Mouse (Mus musculus) lung, adult 2 months (tissue): Measurements from ENCODE around the gene Rasgrp4. TPM values are rescaled to one million over a fixed set of nuclear protein-coding genes. Genes with fewer than 3 reads are reported as not detected.
"Not testable (repeated sequence)": the region's sequence is repeated elsewhere in the genome, so short reads cannot be mapped to it uniquely, and the experiment has no call there.

Experiments used
- DNase-seq: peaks from one replicate; pipeline ENCODE4 v3.0.0; 2022
- H3K4me1 ChIP-seq: fragments of 200-500 bp; 2 replicates; pipeline ENCODE4 v1.6.1; 2011; ENCODE audit warnings: low read length; ENCODE audit not compliant: control insufficient read depth, insufficient read depth
- H3K4me3 ChIP-seq: fragments of 200-500 bp; replicated peaks from 2 replicates; pipeline ENCODE3; 2011; ENCODE audit warnings: low read depth, mild to moderate bottlenecking, control low read depth, low read length; ENCODE audit errors: extremely low read depth
- CTCF ChIP-seq: fragments of 200-500 bp; IDR thresholded peaks from 2 replicates; pipeline ENCODE4 v1.5.1; 2011; ENCODE audit warnings: mild to moderate bottlenecking, low read length, control low read depth; ENCODE audit not compliant: insufficient read depth
- POLR2A ChIP-seq: fragments of 200-500 bp; IDR thresholded peaks from 2 replicates; pipeline ENCODE4 v1.6.1; 2011; ENCODE audit warnings: low read depth, mild to moderate bottlenecking, control low read depth, low read length, borderline replicate concordance; ENCODE audit errors: extremely low read depth
- WGBS: fragments of 180-500 bp; shearing (Covaris S2); methylation state at CpG from one replicate; pipeline ENCODE4 v1.1.7; 2018; 5-methylcytosine and 5-hydroxymethylcytosine counted together
- polyA plus RNA-seq: library from polyadenylated mRNA; depleted of rRNA; stranded (reverse); fragments of >200 nt; gene quantifications from 2 replicates; pipeline ENCODE4 v1.2.3, GENCODE M21; 2012; rRNA removed

Rasgrp4 gene
- polyA plus RNA-seq, 1 experiment, result 19.7 TPM

DNA sequence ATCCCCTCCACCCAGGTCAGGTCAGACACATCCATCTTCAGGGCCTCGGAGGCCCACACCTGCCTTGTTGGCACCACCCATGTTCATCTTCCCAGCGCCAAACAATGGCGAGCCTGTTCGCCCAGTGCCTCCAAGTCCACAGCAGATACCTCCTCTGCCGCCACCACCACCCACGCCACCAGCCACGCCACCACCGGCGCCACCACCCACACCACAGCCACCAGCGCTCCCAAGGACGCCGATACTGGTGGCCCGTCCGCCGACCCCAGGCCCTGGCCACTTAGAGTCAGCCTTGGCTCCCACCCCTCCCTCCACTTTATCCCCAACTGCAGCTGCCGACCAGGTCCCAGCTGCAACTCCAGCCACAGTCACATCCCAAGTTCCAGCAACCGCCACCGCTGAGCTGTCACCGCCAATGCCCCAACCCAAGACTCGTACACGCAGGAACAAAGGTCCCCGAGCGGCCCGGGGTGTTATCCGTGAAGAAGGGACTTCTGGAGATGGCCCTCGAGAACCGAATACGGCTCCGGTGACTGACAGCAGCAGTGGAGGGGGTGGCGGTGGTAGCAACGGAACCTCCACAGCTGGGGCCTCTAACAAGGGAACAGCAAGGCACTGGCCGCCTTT, 37.9 kb downstream of the Rasgrp4 start:
- peaks cover 18% of the 10 kb centered on the region for H3K4me1 ChIP-seq
- no peak overlapping the region for H3K4me3 ChIP-seq
- 65% methylated on average over 31 of the region's 32 CpGs for WGBS
- TF ChIP-seq CTCF, result no peak
- TF ChIP-seq POLR2A, result no peak
- no peak for DNase-seq

DNA sequence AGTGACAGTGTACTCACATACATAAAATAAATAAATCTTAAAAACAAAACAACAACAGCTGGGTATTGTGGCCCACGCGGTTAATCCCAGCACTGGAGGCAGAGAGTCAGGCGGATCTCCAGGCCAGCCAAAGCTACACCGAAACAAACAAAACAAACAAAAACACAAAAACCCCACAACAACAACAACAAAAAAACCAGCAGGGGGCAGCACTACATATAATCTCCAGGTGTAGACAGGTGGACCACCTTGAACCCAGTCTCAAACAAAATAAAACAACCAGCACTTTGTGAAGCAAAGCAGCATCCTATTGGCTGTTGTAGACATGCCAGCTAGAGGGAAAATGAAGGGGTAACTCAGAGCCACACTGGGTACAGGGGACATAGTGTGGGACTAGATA, 43.5 kb downstream of the Rasgrp4 start:
- TF ChIP-seq POLR2A, result no peak
- TF ChIP-seq CTCF, result no peak
- no peak for DNase-seq
- 81% methylated on average over 4 of the region's 4 CpGs for WGBS
- Histone ChIP-seq H3K4me1 (peaks cover 5% of the 10 kb centered on the region), H3K4me3 (no peak overlapping the region)

DNA sequence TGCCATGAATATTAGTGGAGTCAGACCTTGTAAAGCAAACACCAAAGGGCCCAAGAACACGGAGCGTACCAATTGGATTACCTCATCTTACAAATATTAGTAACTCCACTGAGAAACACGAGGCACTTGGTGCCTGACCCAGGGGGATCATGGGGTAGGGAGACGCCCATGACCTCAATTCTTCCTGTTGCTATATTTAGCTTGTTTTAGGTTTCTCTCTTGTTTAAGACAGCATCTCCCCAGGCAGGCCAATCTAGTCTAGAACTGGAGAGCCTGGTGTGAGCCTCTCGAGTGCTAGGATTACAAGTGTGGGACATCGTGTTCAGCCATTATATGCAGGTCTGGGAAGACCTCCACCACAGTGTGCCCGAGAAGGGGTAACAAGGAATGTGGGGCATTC, 44.7 kb downstream of the Rasgrp4 start:
- Histone ChIP-seq H3K4me1 (peaks cover 5% of the 10 kb centered on the region), H3K4me3 (peak overlapping the region; percentile 44)
- TF ChIP-seq CTCF, result no peak
- TF ChIP-seq POLR2A, result no peak
- WGBS, result 11% methylated on average over 7 of the region's 7 CpGs
- no peak for DNase-seq

DNA sequence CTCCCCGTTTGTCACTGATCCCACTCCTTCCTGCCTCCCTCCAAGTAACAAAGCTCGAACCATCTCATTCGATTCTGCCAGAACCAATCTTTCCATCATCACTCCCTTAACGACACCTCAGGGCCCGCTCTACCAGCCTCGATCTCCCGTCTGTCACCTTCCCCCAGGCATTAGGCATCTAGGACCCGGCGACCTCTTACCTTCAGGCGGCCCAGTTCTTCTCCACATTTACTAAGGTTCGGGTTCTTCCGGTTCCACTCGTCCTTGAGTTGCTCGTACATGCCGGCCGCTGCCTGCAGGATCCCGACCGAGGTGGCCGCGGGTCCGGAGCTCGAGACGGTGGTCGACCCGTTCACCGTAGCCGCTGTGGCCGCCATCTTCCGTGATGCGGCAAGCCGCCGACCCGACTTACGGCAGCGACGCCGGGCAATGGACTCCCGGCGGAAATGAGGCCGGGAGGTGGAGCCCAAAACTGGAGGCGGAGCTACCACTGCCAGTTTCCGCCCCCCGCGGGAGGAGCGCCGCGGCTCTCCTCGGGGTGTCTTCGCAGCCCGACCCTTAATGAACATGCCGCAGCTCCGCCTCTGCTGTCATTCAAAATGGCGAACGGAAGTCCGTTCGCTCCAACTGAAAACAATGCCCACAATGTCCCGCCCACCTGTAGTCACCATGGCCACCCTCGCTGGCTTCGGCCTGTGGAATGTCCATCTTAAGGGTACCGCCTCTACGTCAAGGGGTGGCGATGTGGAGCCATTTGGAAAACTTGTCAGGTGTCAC, 45.6 kb downstream of the Rasgrp4 start, which contains the start of gene Psmd8:
Psmd8 (minus strand) TSS at position 625 of the 777 bp plus-strand sequence.
- WGBS, result under 1% methylated on average over 62 of the region's 62 CpGs
- TF ChIP-seq CTCF (peak; percentile 45; the same call in 1 of the 2 replicates), POLR2A (peak; percentile 92)
- H3K4me1 ChIP-seq, result peaks cover 5% of the 10 kb centered on the region

DNA sequence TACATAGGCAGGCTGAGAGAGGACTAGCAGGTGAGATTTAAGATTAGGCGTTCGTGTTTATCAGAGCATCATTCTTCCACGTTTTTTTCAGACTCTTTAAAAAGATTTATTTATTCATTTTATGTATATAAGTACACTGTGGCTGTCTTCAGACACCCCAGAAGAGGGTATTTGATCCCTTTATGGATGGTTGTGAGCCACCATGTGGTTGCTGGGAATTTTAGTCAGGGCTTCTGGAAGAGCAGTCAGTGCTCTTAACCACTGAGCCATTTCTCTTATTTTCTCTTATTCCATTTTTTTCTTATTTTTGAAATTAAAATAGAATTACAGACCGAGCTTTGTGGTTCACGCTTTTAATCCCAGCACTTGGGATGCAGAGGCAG, 46.2 kb downstream of the Rasgrp4 start:
- TF ChIP-seq CTCF, result no peak
- TF ChIP-seq POLR2A, result no peak
- peaks cover 5% of the 10 kb centered on the region for H3K4me1 ChIP-seq
- peak overlapping the region; percentile 1 for H3K4me3 ChIP-seq
- DNase-seq, result no peak
- 36% methylated on average over 5 of the region's 5 CpGs for WGBS

More for the DNA sequence above, 45.6 kb downstream of the Rasgrp4 start, which contains the start of gene Psmd8:
- DNase-seq, result peak; percentile 96
- H3K4me3 ChIP-seq, result peak within 1 kb of the TSS; percentile 96

DNA sequence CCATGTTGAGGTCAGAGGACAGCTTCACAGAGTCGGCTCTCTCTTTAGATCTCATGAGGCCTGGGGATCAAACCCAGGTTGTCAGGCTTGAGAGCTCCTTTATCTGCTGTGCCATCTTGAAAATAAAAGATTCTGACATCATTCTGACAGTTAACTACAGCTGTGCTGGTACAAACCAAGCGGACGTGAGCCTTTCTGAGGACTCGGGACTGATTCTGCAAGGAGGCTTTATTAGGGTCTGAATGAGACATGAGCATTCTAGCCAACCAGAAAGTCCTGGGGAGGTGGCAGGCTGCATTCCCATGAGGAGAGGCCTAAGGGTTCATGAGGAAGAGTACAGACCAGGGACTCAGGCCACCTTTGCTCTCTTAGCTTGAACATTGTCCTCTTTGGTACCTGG, 46.7 kb downstream of the Rasgrp4 start:
- H3K4me1 ChIP-seq, DNase-seq, H3K4me3 ChIP-seq: not testable (repeated sequence)
- 92% methylated on average over 4 of the region's 4 CpGs for WGBS

DNA sequence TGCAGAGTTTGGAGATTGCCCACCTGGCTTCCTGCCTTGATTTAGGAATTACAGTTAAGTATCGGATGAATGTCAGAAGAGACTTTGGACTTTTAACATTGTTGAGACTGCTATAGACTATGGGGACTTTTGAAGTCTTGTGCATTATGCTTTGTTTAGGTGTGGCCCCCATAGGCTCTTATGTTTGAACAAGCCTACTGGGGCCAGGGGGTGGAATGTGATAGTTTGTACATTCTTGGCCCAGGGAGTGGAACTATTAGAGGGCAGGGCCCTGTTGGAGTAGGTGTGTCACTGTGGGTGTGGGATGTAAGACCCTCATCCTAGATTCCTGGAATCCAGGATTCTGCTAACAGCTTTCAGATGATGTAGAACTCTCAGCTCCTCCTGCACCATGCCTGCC, 59.6 kb downstream of the Rasgrp4 start:
- 95% methylated on average over 1 of the region's 1 CpGs for WGBS

DNA sequence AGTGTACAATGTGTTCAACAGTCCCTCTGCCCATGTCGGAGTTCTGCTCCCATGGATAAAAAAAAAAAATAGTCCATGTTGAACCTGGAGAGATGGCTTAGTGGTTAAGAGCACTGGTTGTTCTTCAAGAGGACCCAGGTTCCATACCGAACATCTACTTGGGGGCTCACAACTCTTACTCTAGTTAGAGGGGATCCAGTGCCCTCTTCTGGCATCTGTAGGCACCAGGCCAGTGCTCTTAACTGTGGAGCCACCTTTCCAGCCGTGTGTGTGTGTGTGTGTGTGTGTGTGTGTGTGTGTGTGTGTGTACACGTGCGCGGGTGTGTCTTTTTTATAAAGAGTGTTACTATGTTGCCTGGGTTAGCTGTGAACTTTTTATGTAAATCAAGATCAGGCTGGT, 67.9 kb downstream of the Rasgrp4 start:
- WGBS, result 70% methylated on average over 6 of the region's 6 CpGs
- no peaks in the 10 kb centered on the region for H3K4me1 ChIP-seq
- DNase-seq, result no peak
- no peak for TF ChIP-seq CTCF
- no peak for TF ChIP-seq POLR2A
- H3K4me3 ChIP-seq, result no peak overlapping the region

More for the DNA sequence above, 59.6 kb downstream of the Rasgrp4 start:
- not testable (repeated sequence) for H3K4me3 ChIP-seq, DNase-seq, H3K4me1 ChIP-seq

Other genes starting within 250 kb of the Rasgrp4 start
- gene Actn4, start 172.5 kb upstream of the Rasgrp4 start, polyA plus RNA-seq, result 314 and 324 TPM in 2 replicates
- gene Eif3k, start 153.0 kb upstream of the Rasgrp4 start, polyA plus RNA-seq, result 175 and 234 TPM in 2 replicates
- 16.7 and 17.0 TPM in 2 replicates for gene Map4k1, start 152.8 kb upstream of the Rasgrp4 start, polyA plus RNA-seq
- 0.10 and 10.9 TPM in 2 replicates for gene Ryr1, start 9.7 kb upstream of the Rasgrp4 start, polyA plus RNA-seq
- gene Fam98c, start 21.4 kb downstream of the Rasgrp4 start, polyA plus RNA-seq, result 46.0 and 47.7 TPM in 2 replicates
- 1.5 and 1.9 TPM in 2 replicates for gene Ggn, start 35.4 kb downstream of the Rasgrp4 start, polyA plus RNA-seq
- 3.9 and 5.8 TPM in 2 replicates for gene Spred3, start 35.6 kb downstream of the Rasgrp4 start, polyA plus RNA-seq
- gene Psmd8, start 45.9 kb downstream of the Rasgrp4 start, polyA plus RNA-seq, result 93.5 and 165 TPM in 2 replicates
- 3.4 and 3.9 TPM in 2 replicates for gene Catsperg1, start 79.2 kb downstream of the Rasgrp4 start, polyA plus RNA-seq
- 30.6 and 41.5 TPM in 2 replicates for gene Kcnk6, start 97.7 kb downstream of the Rasgrp4 start, polyA plus RNA-seq
- 182 and 190 TPM in 2 replicates for gene Yif1b, start 103.5 kb downstream of the Rasgrp4 start, polyA plus RNA-seq
- gene 2200002D01Rik, start 113.6 kb downstream of the Rasgrp4 start, polyA plus RNA-seq, result 7.9 and 12.6 TPM in 2 replicates
- 317 and 391 TPM in 2 replicates for gene Spint2, start 147.1 kb downstream of the Rasgrp4 start, polyA plus RNA-seq
- 242 and 329 TPM in 2 replicates for gene Ppp1r14a, start 154.5 kb downstream of the Rasgrp4 start, polyA plus RNA-seq
- 1.7 and 4.0 TPM in 2 replicates for gene Dpf1, start 169.1 kb downstream of the Rasgrp4 start, polyA plus RNA-seq